Mouse (Mus musculus) ES-Bruce4 (cell line): ENCODE results near the gene Grasp.

Experiments
- CTCF ChIP-seq: IDR thresholded peaks from one replicate; pipeline ENCODE4 v1.8.1; 2011; ENCODE audit warnings: low read depth, low read length
- EP300 ChIP-seq: IDR thresholded peaks from 2 replicates; pipeline ENCODE4 v1.6.1; 2011; ENCODE audit warnings: low read depth, low read length; ENCODE audit not compliant: insufficient read depth
- POLR2A ChIP-seq: IDR thresholded peaks from one replicate; pipeline ENCODE4 v1.8.1; 2011; ENCODE audit warnings: low read length; ENCODE audit not compliant: insufficient read depth

DNA sequence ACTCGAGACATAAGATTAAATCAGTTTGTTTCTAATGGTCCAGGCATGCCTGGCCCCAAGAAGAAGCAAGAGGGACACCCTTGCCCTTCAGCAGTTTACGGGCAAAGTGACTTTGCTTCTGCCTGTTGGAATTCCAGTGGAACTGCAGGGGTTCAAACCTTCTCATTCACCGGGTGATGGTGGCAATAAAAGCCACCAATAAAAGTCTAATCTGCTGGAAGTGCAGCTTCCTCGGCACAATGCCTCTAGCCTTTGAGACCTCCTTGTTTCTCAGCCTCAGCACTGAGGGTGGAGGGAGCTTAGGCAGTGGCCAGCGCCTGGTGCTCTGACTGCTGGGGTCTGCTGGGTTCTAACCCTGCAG, 42.9 kb upstream of the Grasp start:
- no peak for TF ChIP-seq CTCF
- 0 out of 2 replicates have a peak, but pooled peaks have one; percentile 43 for TF ChIP-seq EP300
- TF ChIP-seq POLR2A: no peak
